Mouse (Mus musculus): Measurements from ENCODE around the gene Dach1. TPM values are rescaled to one million over a fixed set of nuclear protein-coding genes. Genes with fewer than 3 reads are reported as not detected.

Gene Dach1
- polyA plus RNA-seq, 1 experiment = 0.52 TPM

DNA sequence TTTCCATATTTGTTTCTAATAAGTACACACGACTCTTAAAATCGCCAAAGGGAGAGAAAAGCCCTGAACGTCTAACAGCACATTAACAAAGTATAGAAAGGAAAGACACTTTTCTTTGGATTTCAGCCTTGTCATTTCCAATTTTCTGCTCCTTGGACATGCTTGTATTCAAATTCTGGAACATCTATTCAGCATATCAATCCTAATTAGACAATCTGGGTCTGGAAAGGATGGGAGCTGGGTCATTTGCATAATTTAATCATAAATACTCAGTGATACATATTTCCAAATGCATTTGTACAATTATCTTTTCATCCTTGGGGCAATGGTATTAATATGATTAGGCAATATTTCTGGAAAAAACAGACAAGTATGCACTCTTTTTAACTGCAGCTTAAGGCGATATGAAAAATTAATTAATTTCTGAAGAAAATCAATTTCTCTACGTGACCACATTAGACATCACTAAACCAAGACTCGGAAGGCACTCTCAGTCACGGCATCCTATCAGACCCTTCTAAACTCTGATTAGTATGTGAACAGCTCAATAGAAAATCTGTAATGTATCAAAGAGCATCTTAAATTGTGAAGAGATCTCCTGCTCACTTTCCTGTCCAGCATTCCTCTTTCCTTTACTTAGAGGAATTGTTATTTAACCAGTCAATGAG, 13.7 kb downstream of the Dach1 start:
- TF ChIP-seq POLR2A (IDR thresholded peaks at IDR 0.05; ENCODE audit: insufficient read depth, low read length) (no peak), EP300 (IDR thresholded peaks at IDR 0.05; ENCODE audit: insufficient read depth, low read depth, low read length) (no peak), CTCF (IDR thresholded peaks at IDR 0.05; ENCODE audit: low read depth, low read length) (no peak)
- H3K4me1 ChIP-seq (ENCODE audit: control insufficient read depth, insufficient read depth, low read length) = no peaks in the 10 kb centered on the region

DNA sequence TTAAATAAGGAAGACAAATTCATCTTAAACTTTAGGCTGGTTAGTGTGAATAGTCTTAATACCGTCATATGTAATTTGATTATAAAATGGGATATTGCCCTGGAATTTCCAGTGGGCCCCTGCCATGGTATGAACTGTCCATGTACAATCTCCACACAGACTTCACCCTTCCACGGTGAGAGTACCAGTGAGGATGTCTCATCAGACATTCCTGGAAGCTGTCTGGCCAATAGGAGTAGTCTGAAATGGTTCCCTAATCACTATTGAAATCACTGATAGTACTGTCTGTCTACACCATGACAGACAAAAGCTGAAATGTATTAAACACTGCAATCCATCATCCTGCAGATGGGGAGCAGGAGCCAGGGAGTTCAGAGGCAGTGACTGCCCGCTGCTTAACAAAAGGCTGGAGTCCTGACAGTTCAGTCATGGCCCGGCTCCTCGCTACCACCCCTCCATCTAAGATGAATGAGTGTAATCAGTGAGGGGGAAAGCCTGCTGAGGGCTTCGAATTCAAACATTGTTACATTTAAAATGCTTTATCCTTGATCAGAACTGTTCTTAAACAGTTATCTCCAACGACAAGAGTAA, 14.6 kb downstream of the Dach1 start:
- H3K9me3 ChIP-seq (replicated peaks; ENCODE audit: control insufficient read depth, insufficient read depth, low read length, poor library complexity, severe bottlenecking) = no peaks in the 10 kb centered on the region
- H3K36me3 ChIP-seq (ENCODE audit: control insufficient read depth, insufficient read depth, low read length, poor library complexity, severe bottlenecking) = no peaks in the 10 kb centered on the region
- H3K4me1 ChIP-seq (ENCODE audit: control insufficient read depth, insufficient read depth, low read length) = no peaks in the 10 kb centered on the region
- no peak overlapping the region for H3K4me3 ChIP-seq (ENCODE audit: low read depth, low read length)
- TF ChIP-seq POLR2A (IDR thresholded peaks at IDR 0.05; ENCODE audit: insufficient read depth, low read length) = no peak
- TF ChIP-seq EP300 (IDR thresholded peaks at IDR 0.05; ENCODE audit: insufficient read depth, low read depth, low read length) = no peak
- TF ChIP-seq CTCF (IDR thresholded peaks at IDR 0.05; ENCODE audit: low read depth, low read length) = no peak
- no peaks in the 10 kb centered on the region for H3K27me3 ChIP-seq (ENCODE audit: control insufficient read depth, insufficient read depth, low read length, poor library complexity, severe bottlenecking)
- H3K27ac ChIP-seq (ENCODE audit: insufficient read depth, low read length) = no peak overlapping the region
- no peak overlapping the region for H3K9ac ChIP-seq (ENCODE audit: low read depth, poor library complexity, severe bottlenecking)

More for the DNA sequence above, 13.7 kb downstream of the Dach1 start:
- Histone ChIP-seq H3K9me3 (replicated peaks; ENCODE audit: control insufficient read depth, insufficient read depth, low read length, poor library complexity, severe bottlenecking) (no peaks in the 10 kb centered on the region), H3K9ac (ENCODE audit: low read depth, poor library complexity, severe bottlenecking) (no peak overlapping the region), H3K27me3 (ENCODE audit: control insufficient read depth, insufficient read depth, low read length, poor library complexity, severe bottlenecking) (no peaks in the 10 kb centered on the region), H3K36me3 (ENCODE audit: control insufficient read depth, insufficient read depth, low read length, poor library complexity, severe bottlenecking) (no peaks in the 10 kb centered on the region), H3K27ac (ENCODE audit: insufficient read depth, low read length) (no peak overlapping the region), H3K4me3 (ENCODE audit: low read depth, low read length) (no peak overlapping the region)

DNA sequence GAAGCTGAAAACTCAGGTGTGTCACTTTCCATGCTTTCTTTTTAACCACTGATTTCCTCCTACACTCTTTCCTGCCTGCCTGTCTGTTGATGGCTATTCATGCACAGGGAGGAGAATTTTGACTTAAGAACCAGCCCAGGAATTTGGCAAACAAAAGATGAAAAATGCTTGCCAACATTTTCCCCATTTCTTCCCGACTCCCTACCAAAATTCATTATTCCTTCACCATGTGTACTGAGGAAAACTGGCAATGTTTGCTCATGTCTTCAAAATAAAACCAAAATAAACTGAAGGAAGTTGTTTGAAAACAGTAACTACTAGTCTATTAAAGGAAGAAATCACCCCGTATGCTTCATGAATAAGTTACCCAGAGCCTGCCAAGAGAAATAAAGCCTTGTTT, 27.8 kb downstream of the Dach1 start:
- TF ChIP-seq CTCF (IDR thresholded peaks at IDR 0.05; ENCODE audit: low read depth, low read length) (no peak), POLR2A (IDR thresholded peaks at IDR 0.05; ENCODE audit: insufficient read depth, low read length) (no peak), EP300 (IDR thresholded peaks at IDR 0.05; ENCODE audit: insufficient read depth, low read depth, low read length) (no peak)
- Histone ChIP-seq H3K9ac (ENCODE audit: low read depth, poor library complexity, severe bottlenecking) (no peak overlapping the region), H3K36me3 (ENCODE audit: control insufficient read depth, insufficient read depth, low read length, poor library complexity, severe bottlenecking) (no peaks in the 10 kb centered on the region), H3K9me3 (replicated peaks; ENCODE audit: control insufficient read depth, insufficient read depth, low read length, poor library complexity, severe bottlenecking) (no peaks in the 10 kb centered on the region), H3K27me3 (ENCODE audit: control insufficient read depth, insufficient read depth, low read length, poor library complexity, severe bottlenecking) (no peaks in the 10 kb centered on the region), H3K27ac (ENCODE audit: insufficient read depth, low read length) (no peak overlapping the region), H3K4me1 (ENCODE audit: control insufficient read depth, insufficient read depth, low read length) (no peaks in the 10 kb centered on the region), H3K4me3 (ENCODE audit: low read depth, low read length) (no peak overlapping the region)

DNA sequence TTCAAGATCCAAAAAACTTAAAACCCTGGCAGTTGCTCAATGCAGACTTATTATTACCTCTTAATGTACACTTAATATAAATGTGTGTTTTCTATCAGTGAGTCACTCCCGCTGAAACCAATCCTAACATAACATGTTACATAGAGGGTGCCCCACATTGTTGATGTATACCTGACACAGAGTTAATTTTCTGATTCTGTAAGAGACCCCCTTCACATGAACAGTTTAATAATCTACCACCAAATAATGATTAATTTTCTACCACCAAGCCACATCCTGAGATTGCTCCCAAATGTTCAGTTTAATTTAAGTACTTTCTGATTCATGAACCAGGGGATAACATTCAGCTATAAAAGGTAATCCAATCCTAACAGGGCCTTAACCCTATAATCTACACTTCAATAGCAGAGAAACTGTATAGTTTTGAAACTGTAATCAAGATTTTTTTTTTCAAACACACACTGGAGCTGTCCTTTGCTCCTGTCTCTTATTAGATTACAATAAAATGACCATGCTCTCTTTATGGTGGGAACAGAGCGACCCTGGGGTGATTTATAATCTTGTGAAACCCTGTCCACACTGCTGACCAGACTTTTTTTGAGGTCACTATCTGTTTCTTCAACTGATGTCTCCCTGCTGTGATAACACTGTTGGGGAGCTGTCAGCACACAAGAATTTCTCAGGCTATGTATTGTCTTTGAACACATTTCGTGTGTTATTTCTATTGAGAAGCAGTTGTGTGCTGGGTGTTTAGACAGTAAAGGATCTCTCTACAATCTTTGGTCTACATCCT, 30.5 kb downstream of the Dach1 start:
- no peak overlapping the region for H3K9ac ChIP-seq (ENCODE audit: low read depth, poor library complexity, severe bottlenecking)
- TF ChIP-seq EP300 (IDR thresholded peaks at IDR 0.05; ENCODE audit: insufficient read depth, low read depth, low read length) (no peak), POLR2A (IDR thresholded peaks at IDR 0.05; ENCODE audit: insufficient read depth, low read length) (no peak), CTCF (IDR thresholded peaks at IDR 0.05; ENCODE audit: low read depth, low read length) (no peak)
- no peaks in the 10 kb centered on the region for H3K27me3 ChIP-seq (ENCODE audit: control insufficient read depth, insufficient read depth, low read length, poor library complexity, severe bottlenecking)
- H3K9me3 ChIP-seq (replicated peaks; ENCODE audit: control insufficient read depth, insufficient read depth, low read length, poor library complexity, severe bottlenecking) = no peaks in the 10 kb centered on the region
- no peaks in the 10 kb centered on the region for H3K36me3 ChIP-seq (ENCODE audit: control insufficient read depth, insufficient read depth, low read length, poor library complexity, severe bottlenecking)
- H3K4me1 ChIP-seq (ENCODE audit: control insufficient read depth, insufficient read depth, low read length) = no peaks in the 10 kb centered on the region
- no peak overlapping the region for H3K27ac ChIP-seq (ENCODE audit: insufficient read depth, low read length)
- no peak overlapping the region for H3K4me3 ChIP-seq (ENCODE audit: low read depth, low read length)

DNA sequence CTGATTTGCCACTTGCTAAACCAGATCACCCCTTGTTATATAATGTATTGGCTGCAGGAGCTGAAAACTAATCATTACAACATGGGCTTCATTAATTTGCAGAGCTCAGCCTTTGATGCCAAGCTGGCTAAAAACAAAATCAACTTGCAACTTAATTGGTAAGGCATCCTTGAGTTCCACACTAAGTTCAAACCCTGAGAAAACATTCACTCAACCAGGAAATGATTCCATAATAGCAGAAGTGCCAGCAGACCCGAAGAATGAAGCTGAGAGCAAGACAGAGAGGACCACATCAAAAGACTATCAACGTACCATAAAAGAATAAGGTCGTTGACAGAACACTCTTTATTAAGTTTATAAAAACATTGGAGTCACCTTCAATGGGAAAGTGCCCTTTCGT, 35.0 kb downstream of the Dach1 start:
- H3K4me1 ChIP-seq (ENCODE audit: control insufficient read depth, insufficient read depth, low read length) = no peaks in the 10 kb centered on the region
- H3K4me3 ChIP-seq (ENCODE audit: low read depth, low read length) = no peak overlapping the region
- H3K9ac ChIP-seq (ENCODE audit: low read depth, poor library complexity, severe bottlenecking) = no peak overlapping the region
- no peaks in the 10 kb centered on the region for H3K27me3 ChIP-seq (ENCODE audit: control insufficient read depth, insufficient read depth, low read length, poor library complexity, severe bottlenecking)
- no peaks in the 10 kb centered on the region for H3K9me3 ChIP-seq (replicated peaks; ENCODE audit: control insufficient read depth, insufficient read depth, low read length, poor library complexity, severe bottlenecking)
- H3K27ac ChIP-seq (ENCODE audit: insufficient read depth, low read length) = no peak overlapping the region
- no peaks in the 10 kb centered on the region for H3K36me3 ChIP-seq (ENCODE audit: control insufficient read depth, insufficient read depth, low read length, poor library complexity, severe bottlenecking)
- TF ChIP-seq EP300 (IDR thresholded peaks at IDR 0.05; ENCODE audit: insufficient read depth, low read depth, low read length) = no peak
- TF ChIP-seq CTCF (IDR thresholded peaks at IDR 0.05; ENCODE audit: low read depth, low read length) = no peak
- TF ChIP-seq POLR2A (IDR thresholded peaks at IDR 0.05; ENCODE audit: insufficient read depth, low read length) = no peak

DNA sequence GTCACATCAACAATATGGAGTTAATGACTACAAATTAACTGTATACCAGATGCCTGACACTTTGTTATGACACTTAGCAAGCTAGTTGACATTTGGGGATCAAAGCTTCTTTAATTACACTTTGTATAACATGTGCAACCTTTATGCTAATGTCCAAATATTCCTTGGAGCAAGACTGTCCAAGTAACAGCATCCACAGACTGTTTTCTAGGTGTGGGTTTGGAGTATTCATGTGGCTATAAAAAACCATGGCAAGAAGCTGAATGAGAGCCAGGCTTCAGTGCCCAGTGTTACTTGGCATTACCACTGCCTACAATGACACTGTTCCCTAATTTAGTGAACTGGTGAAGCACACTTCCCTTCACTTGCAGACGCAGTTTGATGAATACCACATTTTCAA, 46.5 kb downstream of the Dach1 start:
- Histone ChIP-seq H3K9ac (ENCODE audit: low read depth, poor library complexity, severe bottlenecking) (no peak overlapping the region), H3K36me3 (ENCODE audit: control insufficient read depth, insufficient read depth, low read length, poor library complexity, severe bottlenecking) (no peaks in the 10 kb centered on the region), H3K27me3 (ENCODE audit: control insufficient read depth, insufficient read depth, low read length, poor library complexity, severe bottlenecking) (no peaks in the 10 kb centered on the region), H3K27ac (ENCODE audit: insufficient read depth, low read length) (no peak overlapping the region), H3K4me1 (ENCODE audit: control insufficient read depth, insufficient read depth, low read length) (no peaks in the 10 kb centered on the region), H3K9me3 (replicated peaks; ENCODE audit: control insufficient read depth, insufficient read depth, low read length, poor library complexity, severe bottlenecking) (no peaks in the 10 kb centered on the region), H3K4me3 (ENCODE audit: low read depth, low read length) (no peak overlapping the region)
- no peak for TF ChIP-seq CTCF (IDR thresholded peaks at IDR 0.05; ENCODE audit: low read depth, low read length)
- TF ChIP-seq EP300 (IDR thresholded peaks at IDR 0.05; ENCODE audit: insufficient read depth, low read depth, low read length) = no peak
- no peak for TF ChIP-seq POLR2A (IDR thresholded peaks at IDR 0.05; ENCODE audit: insufficient read depth, low read length)

All from ES-Bruce4 (cell line).